Mouse (Mus musculus) activated CD4-positive, CD25-positive, alpha-beta regulatory T cell, adult 9 weeks (primary cell): ENCODE data around the gene Srl. TPM values are rescaled to one million over a fixed set of nuclear protein-coding genes. Genes with fewer than 3 reads are reported as not detected.

ENCODE experiments used
- polyA plus RNA-seq: library from polyadenylated mRNA; unstranded; fragments of 100-300 nt; shearing (Covaris generic); gene quantifications from one replicate; pipeline ENCODE4 v1.2.1, GENCODE M21; 2017

The Srl gene
- 0.59 TPM for polyA plus RNA-seq

DNA sequence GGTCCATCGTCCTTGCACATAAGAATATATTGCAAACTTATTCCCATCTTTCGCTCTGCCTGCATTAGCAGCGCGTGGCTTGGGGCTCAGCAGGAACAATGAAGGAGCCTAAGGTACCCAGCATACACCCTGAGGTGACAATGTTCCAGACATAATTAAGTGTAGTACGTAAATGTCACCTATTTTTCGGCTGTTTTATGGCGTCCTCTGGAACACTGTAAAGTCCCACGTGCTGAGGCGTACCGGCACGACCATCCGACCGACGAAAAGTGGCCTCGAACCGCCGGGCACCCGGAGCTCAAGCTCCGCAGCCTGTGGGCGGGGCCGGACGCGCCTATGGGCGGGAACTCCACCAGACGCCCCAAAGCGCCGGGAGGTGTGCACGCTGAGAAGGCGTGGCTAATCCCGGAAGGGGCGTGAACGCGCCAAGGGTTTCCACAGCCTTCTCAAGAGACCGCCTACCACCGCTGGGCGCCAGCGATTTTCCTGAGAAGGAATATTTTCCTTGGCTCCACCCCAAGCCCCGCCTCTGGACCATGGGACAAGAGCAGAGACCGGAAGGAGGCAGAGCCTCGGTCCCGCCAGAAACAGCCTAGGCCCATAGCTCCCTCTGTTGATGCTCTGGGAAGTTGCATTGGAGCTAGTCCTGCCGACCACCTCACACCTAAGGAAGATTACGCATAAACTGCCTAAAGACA lies at the start of gene Srl:
Gene Srl (minus strand): TSS at position 316 of the 698 bp plus-strand sequence.

DNA sequence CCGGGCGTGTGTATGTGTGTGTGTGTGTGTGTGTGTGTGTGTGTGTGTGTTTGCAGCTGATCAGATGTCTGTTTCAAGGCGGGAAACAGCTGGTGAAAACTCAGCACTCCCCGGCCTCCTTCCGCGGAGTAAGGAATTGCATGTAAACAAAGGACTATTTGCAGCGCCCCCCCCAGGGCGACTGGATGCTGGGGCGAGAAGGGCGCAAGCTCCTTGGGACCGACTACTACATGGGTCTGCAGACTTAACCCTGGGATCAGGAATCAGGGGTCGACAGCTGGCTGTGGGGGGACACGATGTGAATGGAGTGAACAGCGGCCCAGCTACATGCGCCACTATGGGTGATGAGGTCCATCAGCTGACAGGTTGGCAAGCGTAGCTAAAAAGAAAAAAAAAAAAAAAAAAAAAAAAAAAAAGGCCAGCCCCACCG lies 18.1 kb upstream of the Srl start, which contains the start of gene Tfap4:
Gene Tfap4 (minus strand): TSS at position 140 of the 430 bp plus-strand sequence.

Other genes starting within 250 kb of the Srl start
- 0.75 TPM for gene Adcy9, start 121.3 kb downstream of the Srl start, polyA plus RNA-seq
- gene Tfap4, start 18.0 kb upstream of the Srl start, polyA plus RNA-seq, result 3.4 TPM
- gene Glis2, start 52.9 kb upstream of the Srl start, polyA plus RNA-seq, result 0.62 TPM
- gene Pam16, start 83.2 kb upstream of the Srl start, polyA plus RNA-seq, result 12.5 TPM
- 1.5 TPM for gene Vasn, start 98.1 kb upstream of the Srl start, polyA plus RNA-seq
- gene Dnaja3, start 98.2 kb upstream of the Srl start, polyA plus RNA-seq, result 59.4 TPM
- gene Coro7, start 138.0 kb upstream of the Srl start, polyA plus RNA-seq, result 163 TPM
- gene Nmral1, start 177.5 kb upstream of the Srl start, polyA plus RNA-seq, result 12.3 TPM
- gene Hmox2, start 184.5 kb upstream of the Srl start, polyA plus RNA-seq, result 105 TPM
- 42.4 TPM for gene Cdip1, start 248.5 kb upstream of the Srl start, polyA plus RNA-seq